Mouse (Mus musculus) liver, postnatal 0 days (tissue): ENCODE data around the gene Elp4. TPM values are rescaled to one million over a fixed set of nuclear protein-coding genes. Genes with fewer than 3 reads are reported as not detected.

Experiments
- ATAC-seq: fragments of 200-750 bp; cut with Nextera tagmentation; 2 replicates; pipeline ENCODE4 v1.8.0; 2017; ENCODE audit warnings: mild to moderate bottlenecking, moderate library complexity
- DNase-seq: peaks from one replicate; pipeline ENCODE4 v3.0.0-alpha.2; 2016
- H3K27ac ChIP-seq: fragments of 300-500 bp; sonication (generic); 2 replicates; pipeline ENCODE4 v1.5.1; 2014; ENCODE audit warnings: antibody characterized with exemption, moderate library complexity, mild to moderate bottlenecking, low read depth
- H3K27me3 ChIP-seq: fragments of 300-500 bp; sonication (generic); 2 replicates; pipeline ENCODE4 v1.6.1; 2014; ENCODE audit warnings: low read length, control low read depth, mixed read lengths; ENCODE audit not compliant: insufficient read depth
- H3K36me3 ChIP-seq: fragments of 300-500 bp; sonication (generic); replicated peaks from 2 replicates; pipeline ENCODE4 v1.6.1; 2014; ENCODE audit warnings: mild to moderate bottlenecking, control low read depth, low read length, moderate library complexity, mixed read lengths; ENCODE audit not compliant: insufficient read depth
- H3K4me1 ChIP-seq: fragments of 300-500 bp; sonication (generic); 2 replicates; pipeline ENCODE4 v1.6.1; 2014; ENCODE audit warnings: antibody characterized with exemption, mild to moderate bottlenecking, control low read depth; ENCODE audit not compliant: insufficient read depth
- H3K4me2 ChIP-seq: fragments of 300-500 bp; sonication (generic); 2 replicates; pipeline ENCODE4 v1.6.1; 2014; ENCODE audit warnings: low read depth, mild to moderate bottlenecking, low read length, moderate library complexity, mixed read lengths
- H3K4me3 ChIP-seq: fragments of 300-500 bp; sonication (generic); 2 replicates; pipeline ENCODE4 v1.5.1; 2014; ENCODE audit warnings: low read depth, low read length
- H3K9ac ChIP-seq: fragments of 300-500 bp; sonication (generic); replicated peaks from 2 replicates; pipeline ENCODE4 v1.6.1; 2014; ENCODE audit warnings: mild to moderate bottlenecking, moderate library complexity
- H3K9me3 ChIP-seq: fragments of 300-500 bp; sonication (generic); 2 replicates; pipeline ENCODE4 v1.6.1; 2016; ENCODE audit warnings: mild to moderate bottlenecking, control low read depth, low read length, mixed read lengths
- CTCF ChIP-seq: sonication (generic); IDR thresholded peaks from 2 replicates; pipeline ENCODE4 v1.5.1; 2016; ENCODE audit warnings: antibody characterized with exemption, low read depth
- EP300 ChIP-seq: IDR thresholded peaks from 2 replicates; pipeline ENCODE4 v1.6.1; 2016; ENCODE audit warnings: antibody characterized with exemption, low read depth, mild to moderate bottlenecking
- whole genome bisulfite sequencing: fragments of 180-500 bp; shearing (Covaris S2); extraction: QIAGEN DNeasy Blood & Tissue Kit; methylation state at CpG from one replicate; pipeline ENCODE4 v1.1.7; 2014; ENCODE audit not compliant: insufficient replicate concordance; 5-methylcytosine and 5-hydroxymethylcytosine counted together
- polyA plus RNA-seq: library from polyadenylated mRNA; unstranded; fragments of >200 nt; fragmentation: Nextera tagmentation; extraction: Ambion mirVana; gene quantifications from 2 replicates; pipeline ENCODE4 v1.2.1, GENCODE M21; 2015

Elp4 gene
- polyA plus RNA-seq, 1 experiment from 2014 or later = 9.7 TPM

DNA sequence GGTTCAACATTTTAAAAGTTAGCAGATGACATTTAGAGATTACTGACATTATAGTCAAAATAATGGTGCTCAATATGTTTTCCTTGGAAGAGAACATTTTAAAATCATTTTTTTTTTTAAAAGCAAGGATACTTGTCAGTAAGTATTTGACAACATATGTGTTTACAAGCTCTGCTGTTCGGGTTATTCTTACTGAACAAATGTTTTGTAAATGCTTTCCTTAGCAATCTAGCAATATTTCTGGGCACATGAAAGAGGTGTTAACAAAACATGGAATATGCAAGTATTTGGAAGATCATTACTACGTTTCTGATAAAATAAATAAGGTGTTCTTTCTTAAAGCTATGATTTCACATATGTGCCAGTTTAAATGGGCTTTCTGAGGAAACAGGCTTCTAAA is 94.1 kb downstream of the Elp4 start:
- Histone ChIP-seq H3K27me3 (no peaks in the 10 kb centered on the region), H3K9ac (no peak overlapping the region), H3K4me3 (no peak overlapping the region), H3K4me1 (no peaks in the 10 kb centered on the region), H3K9me3 (no peaks in the 10 kb centered on the region), H3K27ac (no peak overlapping the region), H3K36me3 (no peaks in the 10 kb centered on the region), H3K4me2 (no peak overlapping the region)
- WGBS = 70% methylated on average over 2 of the region's 2 CpGs
- no peak for TF ChIP-seq EP300
- no peak for TF ChIP-seq CTCF
- ATAC-seq (no peak), DNase-seq (no peak)

DNA sequence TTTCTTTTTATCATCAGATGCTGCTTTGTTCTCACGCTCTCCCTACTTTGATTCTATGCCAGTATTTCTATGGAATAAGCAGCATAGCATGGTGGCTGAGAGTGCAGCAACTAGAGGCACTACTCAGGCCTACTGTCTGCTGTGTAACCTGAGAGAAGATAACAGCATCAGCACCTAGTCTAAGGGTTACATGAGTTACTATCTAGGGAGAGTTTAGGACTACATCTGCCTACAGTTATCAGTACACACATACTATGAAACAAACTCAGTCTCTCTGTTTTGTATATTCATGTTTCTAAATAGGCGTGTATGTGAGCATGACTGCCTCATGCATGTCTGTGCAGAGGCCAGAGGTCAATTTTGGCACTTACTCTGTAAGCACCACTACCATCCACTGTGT is 97.8 kb downstream of the Elp4 start:
- no peaks in the 10 kb centered on the region for H3K36me3 ChIP-seq
- WGBS = 62% methylated on average over 2 of the region's 2 CpGs

DNA sequence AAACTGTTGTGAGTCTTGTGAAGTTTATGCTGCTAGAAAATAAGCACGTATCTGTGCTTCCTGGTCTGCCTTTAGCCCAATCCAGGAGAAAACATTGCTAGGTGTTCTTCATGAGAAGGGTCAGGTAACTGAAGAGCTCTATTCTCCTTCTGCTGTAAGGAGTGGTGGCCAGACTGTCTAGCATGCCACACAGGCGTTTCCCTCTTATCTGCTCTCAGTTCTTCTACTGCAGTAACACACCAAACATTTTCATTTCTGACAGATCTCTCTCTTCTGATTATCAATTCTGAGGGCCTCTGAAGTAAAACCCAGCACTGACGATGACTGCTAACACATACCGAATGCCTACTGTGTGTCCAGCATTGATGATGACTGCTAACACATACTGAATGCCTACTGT is 98.3 kb downstream of the Elp4 start:
- H3K4me2 ChIP-seq = 0 out of 2 replicates have a peak overlapping the region, but pooled peaks have one; percentile 9
- no peaks in the 10 kb centered on the region for H3K36me3 ChIP-seq
- H3K27ac ChIP-seq = no peak overlapping the region
- H3K4me3 ChIP-seq = no peak overlapping the region
- H3K9me3 ChIP-seq = no peaks in the 10 kb centered on the region
- no peaks in the 10 kb centered on the region for H3K27me3 ChIP-seq
- H3K4me1 ChIP-seq = no peaks in the 10 kb centered on the region
- no peak for DNase-seq
- no peak for ATAC-seq
- 63% methylated on average over 4 of the region's 4 CpGs for WGBS
- TF ChIP-seq CTCF (no peak), EP300 (no peak)
- H3K9ac ChIP-seq = no peak overlapping the region

More for the DNA sequence above, 97.8 kb downstream of the Elp4 start:
- H3K9me3 ChIP-seq = no peaks in the 10 kb centered on the region
- H3K4me1 ChIP-seq = no peaks in the 10 kb centered on the region
- no peak overlapping the region for H3K9ac ChIP-seq
- H3K4me2 ChIP-seq = 0 out of 2 replicates have a peak overlapping the region, but pooled peaks have one; percentile 9
- TF ChIP-seq EP300 = no peak
- no peak for TF ChIP-seq CTCF
- ATAC-seq (0 out of 2 replicates have a peak, but pooled peaks have one; percentile 40), DNase-seq (no peak)
- H3K4me3 ChIP-seq = no peak overlapping the region
- H3K27me3 ChIP-seq = no peaks in the 10 kb centered on the region
- no peak overlapping the region for H3K27ac ChIP-seq

DNA sequence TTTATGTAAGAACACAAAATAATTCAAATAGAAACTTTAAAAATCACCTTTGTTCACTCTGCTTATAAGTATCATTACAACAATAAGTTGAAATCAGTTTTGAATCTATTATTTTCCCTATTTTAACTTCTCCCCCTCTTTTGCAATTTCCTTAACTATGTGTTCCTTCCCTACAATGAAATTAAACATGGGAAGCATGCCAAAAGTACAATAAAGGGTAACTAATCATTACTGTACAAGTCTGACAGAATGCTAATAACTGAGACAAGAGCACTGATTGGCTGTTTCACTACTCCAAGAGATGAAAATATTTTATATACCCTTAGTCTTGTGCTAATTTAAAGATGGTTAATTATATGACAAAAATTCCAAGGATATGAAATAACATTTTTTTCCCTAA is 99.2 kb downstream of the Elp4 start:
- H3K36me3 ChIP-seq = no peaks in the 10 kb centered on the region
- no peaks in the 10 kb centered on the region for H3K27me3 ChIP-seq
- TF ChIP-seq CTCF (no peak), EP300 (no peak)
- H3K9me3 ChIP-seq = no peaks in the 10 kb centered on the region
- no peak overlapping the region for H3K9ac ChIP-seq
- no peak overlapping the region for H3K27ac ChIP-seq
- no peak overlapping the region for H3K4me2 ChIP-seq
- no peaks in the 10 kb centered on the region for H3K4me1 ChIP-seq
- DNase-seq (no peak), ATAC-seq (no peak)
- H3K4me3 ChIP-seq = no peak overlapping the region

DNA sequence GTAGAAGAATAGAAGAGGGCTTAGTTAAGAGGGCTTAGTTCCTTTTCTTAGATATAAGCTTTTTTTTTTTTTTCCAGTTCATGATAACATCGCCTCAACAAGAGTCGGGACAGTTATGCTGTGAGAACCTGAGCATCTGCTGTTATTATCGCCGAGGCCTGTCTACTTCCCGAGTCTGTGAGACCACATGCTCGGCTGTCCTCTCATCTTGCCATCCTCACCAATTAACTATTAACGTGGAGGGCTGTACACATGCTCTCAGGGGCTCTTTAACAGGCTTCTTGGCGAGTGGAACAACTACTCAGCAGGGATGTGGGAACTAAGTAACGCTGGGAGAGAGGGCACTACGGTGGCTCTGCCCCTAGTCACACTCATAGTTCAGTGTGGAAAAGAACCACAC is 99.9 kb downstream of the Elp4 start:
- Histone ChIP-seq H3K27me3 (no peaks in the 10 kb centered on the region), H3K36me3 (no peaks in the 10 kb centered on the region), H3K4me2 (no peak overlapping the region), H3K9ac (no peak overlapping the region), H3K27ac (no peak overlapping the region), H3K9me3 (no peaks in the 10 kb centered on the region), H3K4me3 (no peak overlapping the region), H3K4me1 (no peaks in the 10 kb centered on the region)
- no peak for ATAC-seq
- DNase-seq = no peak
- 68% methylated on average over 10 of the region's 10 CpGs for WGBS
- TF ChIP-seq EP300 (no peak), CTCF (no peak)

DNA sequence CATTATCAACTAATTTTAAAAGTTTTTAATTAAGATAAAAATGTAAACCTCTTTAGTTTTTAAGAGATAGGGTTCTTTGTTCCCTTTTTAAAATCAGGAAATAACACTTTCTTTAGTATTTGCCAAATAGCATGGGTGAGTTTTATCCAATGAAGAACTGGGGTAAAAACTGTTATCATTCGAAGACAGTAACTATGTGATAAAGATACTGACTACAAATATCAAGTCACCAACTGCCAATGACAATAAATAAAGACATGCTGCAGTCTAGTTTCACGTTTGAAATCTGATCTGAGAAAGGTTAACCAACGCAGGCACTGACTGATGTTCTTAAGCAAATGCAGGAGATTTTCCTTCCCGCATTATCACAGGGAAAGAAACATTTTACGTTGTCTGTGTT is 100.9 kb downstream of the Elp4 start:
- DNase-seq (no peak), ATAC-seq (no peak)
- Histone ChIP-seq H3K4me1 (no peaks in the 10 kb centered on the region), H3K9me3 (no peaks in the 10 kb centered on the region), H3K27ac (no peak overlapping the region), H3K4me2 (no peak overlapping the region), H3K4me3 (no peak overlapping the region), H3K36me3 (no peaks in the 10 kb centered on the region), H3K27me3 (no peaks in the 10 kb centered on the region), H3K9ac (no peak overlapping the region)
- TF ChIP-seq EP300 (peak; percentile 64), CTCF (no peak)
- 42% methylated on average over 5 of the region's 5 CpGs for WGBS

DNA sequence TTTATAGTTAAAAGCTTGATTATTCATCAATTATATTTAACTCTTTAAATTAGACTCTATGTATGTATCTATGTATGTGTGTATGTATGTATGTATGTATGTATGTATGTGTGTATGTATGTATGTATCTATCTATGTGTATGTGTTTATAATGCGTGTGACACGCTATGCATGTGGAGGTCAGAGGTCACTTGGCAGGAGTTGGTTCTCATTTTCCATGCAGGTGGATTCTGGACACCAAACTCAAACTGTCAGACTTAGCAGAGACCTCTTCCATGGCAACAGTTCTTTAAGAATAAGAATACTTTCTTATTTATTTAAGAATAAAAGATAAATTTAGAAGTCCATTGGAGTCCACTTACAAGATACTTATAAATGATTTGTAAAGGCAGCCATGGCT is 101.5 kb downstream of the Elp4 start:
- no peak for TF ChIP-seq CTCF
- ATAC-seq (no peak), DNase-seq (no peak)
- Histone ChIP-seq H3K27me3 (no peaks in the 10 kb centered on the region), H3K27ac (no peak overlapping the region), H3K4me3 (no peak overlapping the region), H3K4me2 (no peak overlapping the region), H3K9me3 (no peaks in the 10 kb centered on the region), H3K36me3 (no peaks in the 10 kb centered on the region), H3K9ac (no peak overlapping the region), H3K4me1 (no peaks in the 10 kb centered on the region)
- WGBS = 89% methylated on average over 2 of the region's 2 CpGs
